Mouse (Mus musculus): ENCODE data around the gene Gli1.

GRCm38 (mm10) chr10:127368273-127368672 is 26.5 kb upstream of the Gli1 start:
- TF ChIP-seq CTCF (IDR thresholded peaks at IDR 0.05; ENCODE audit: low read depth, low read length) = no peak
- no peak for TF ChIP-seq POLR2A (IDR thresholded peaks at IDR 0.05; ENCODE audit: insufficient read depth, low read length)
- no peak for TF ChIP-seq EP300 (IDR thresholded peaks at IDR 0.05; ENCODE audit: insufficient read depth, low read depth, low read length)
